Mouse (Mus musculus) embryo, embryonic 10.5 days (tissue): ENCODE measurements around the gene Atic.
A peak's percentile ranks its signal among the peaks of the same experiment; 100 is the strongest.

Experiments used
- DNase-seq: peaks from one replicate; pipeline ENCODE4 v3.0.0-alpha.2; 2015; ENCODE audit warnings: low spot score

Atic gene

DNA sequence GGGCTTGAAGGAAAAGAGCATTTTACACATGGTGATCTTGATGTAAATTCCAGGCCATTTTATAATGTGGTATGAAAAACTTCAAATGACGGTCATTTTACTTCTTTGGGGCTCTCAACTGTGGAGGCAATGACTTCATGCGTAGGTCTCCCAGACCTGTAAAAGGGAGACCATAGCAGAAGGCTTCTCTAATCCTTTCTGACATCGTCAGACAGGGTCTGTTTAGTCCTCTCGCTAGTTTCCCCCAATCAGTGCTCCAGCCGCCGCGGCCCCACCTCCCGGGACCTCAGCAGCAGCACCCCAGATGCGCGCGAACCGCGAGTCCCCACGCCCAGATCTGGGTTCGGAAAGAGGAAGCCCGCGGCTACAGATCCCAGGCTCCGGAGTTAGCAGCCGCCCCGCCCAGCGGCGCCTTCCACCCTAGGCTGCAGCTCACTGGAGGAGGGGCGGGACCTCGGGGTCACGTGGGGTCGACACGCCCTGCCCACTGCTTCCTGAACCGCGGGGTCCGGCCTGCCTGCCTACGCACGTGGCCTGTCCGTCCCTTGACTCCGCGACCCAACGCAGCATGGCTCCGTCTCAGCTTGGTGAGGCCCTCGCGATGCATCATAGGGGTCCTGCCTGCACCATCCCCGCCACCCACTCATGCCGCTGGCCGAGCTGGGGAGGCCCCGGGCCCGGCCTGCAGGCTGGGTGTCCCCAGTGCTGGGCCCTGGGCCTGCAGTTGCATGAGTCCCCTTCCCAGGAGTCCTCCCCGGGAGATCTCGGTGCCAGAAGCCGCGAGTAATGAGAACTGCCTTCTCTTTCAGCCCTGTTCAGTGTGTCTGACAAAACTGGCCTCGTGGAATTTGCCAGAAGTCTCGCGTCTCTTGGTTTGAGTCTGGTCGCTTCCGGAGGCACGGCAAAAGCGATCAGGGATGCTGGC is at the start of gene Atic:
Atic (plus strand) TSS at position 463 of the 925 bp plus-strand sequence.
- DNase-seq, result peak; percentile 95

DNA sequence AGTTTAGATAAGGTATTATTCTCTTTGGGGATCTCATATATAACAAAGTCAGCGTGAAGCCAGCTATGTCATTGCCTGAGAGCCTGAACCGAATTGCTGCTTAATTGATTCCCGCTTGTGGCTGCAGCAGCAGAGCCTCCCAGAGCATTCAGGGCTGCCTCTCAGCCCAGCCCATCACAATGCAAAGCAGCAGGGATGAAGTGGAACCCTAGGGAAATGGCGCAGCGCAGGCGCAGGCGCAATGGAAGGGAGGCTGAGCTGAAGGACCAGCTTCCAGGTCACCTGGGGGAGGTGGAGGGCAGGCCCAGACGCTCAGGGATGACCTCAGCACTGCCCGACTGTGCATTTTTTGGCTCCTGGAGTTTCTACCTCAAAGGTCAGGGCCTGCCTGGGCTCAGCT is 49.7 kb upstream of the Atic start:
- DNase-seq, result peak; percentile 76

DNA sequence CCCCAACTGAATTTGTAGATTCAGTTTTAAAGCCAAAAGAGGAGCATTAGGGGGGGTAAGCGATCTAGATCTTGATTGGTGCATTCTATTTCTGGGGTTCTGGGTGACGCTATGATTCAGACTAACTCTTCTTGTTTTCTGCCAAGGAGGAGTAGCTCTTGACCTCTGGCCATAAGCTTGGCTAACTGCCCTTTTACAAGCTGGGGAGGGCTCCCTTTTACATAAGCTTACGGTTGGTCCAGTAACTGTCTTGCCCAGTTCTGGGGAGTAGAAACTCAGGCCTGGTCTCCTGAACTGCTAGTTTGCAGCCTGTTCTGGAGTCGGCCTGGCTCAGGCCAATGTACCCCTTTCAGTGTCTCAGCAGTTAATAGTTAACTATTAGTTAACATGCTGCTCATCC is 41.9 kb upstream of the Atic start:
- DNase-seq, result no peak

DNA sequence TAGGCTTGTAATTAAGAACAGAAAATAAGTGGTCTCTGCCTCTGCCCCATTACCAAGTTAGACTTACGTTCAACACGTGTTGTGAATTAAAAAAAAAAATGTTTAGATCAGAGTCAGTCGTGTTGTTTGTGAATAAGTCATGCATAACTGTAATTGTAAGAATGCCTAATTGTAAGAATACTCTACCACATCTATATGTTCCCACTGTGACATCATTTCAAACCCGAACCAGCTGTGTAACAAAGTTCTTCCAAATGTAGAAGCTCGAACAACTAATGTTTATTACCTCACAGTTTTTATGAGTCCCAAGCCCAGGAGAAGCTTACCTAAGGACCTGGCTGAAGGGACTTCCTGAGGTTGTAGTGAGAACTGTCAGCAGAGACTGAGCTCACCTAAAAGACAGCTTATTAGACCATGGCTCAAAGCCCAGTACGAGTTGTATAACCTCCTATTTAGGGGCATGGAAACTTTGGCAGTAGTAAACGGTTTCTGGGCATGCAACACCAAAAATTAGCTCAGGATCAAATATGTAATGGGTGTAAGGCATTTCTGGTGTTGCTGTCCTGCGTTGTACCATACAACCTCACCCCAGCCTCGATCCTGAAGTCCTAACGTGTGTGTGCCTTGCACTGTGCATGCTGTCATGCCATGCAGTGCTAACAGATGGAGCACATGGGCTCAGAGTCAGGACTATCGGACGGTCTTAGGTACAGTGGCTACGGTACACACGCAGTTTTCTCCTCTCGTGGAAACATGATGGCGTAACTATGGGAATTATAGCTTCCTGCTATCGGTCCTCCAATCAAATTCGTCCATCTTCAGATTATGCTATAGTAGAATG is 27.9 kb upstream of the Atic start:
- DNase-seq, result no peak

DNA sequence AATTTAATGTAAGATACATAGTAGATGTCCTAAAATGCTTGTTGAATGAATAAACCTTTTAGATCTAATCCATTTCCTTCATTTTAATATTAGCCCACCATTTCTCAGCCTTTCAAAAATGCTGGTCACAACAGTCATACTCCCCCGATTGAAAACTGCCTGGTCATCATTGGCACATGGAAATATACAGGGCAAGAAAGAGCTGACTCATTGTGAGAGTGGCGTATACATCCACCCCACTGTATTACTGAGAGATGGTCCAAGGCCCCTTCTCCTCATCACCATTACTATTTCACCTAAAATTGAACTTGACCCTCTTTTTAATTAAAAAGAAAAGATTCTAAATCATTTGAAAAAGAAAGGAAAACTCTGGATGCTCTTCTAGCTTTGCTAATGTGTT is 26.2 kb upstream of the Atic start:
- DNase-seq, result no peak

DNA sequence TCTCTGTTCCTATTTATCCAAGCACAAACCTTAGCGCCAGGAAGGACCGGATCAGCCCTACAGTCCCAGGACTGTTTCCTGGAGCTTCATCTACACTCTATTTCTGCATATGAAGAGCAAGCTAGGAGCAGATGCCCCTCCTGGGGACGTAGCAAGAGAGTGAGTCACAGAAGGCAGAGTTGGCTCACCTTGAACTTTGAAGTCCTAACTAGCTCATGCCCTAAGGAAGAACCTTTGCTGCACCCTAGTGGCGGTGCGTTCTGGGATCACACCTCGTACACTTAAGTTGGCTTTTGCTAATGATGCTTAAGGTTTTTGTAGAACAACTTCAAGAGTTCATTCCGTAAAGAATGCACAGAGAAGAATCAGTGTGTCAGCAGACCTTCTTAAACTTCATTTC is 25.3 kb upstream of the Atic start:
- peak; percentile 77 for DNase-seq

DNA sequence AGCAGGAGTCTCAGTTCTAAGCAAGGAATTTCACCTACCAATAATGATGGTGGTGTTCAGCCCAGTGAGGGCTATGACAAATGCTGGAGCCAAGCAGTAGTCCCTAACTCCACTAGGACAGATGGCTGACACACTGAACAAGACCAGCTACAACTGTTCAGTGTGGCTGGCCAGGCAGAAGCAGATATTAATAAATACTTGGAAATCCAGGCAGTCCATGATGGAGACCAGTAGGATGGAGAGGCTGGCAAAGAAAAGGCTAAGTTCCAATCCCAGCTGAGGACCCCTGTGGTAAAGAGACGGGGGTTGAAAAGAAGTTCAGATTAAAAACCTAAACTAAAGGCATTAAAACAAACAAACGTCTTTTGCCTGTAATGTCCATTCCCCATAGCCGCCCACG is 17.3 kb upstream of the Atic start:
- no peak for DNase-seq

DNA sequence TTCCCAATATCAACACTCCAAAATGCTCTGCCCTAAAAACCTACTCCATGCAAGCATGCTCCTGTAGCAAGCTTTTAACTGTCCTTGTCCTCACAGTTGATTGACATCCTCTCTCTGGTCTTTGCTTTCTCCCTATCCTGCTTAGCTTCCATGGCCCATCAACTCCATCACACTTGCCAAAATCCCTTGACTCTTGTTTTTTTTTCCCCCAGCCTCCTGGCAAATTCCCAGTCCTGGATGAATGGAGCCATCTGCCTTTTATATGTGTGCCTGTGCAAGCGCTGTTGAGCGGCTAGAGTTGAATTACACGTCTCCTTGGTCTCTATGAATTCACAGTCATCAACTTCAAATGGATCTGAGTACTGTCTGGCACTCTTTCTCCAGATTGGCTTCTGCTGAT is 16.5 kb upstream of the Atic start:
- DNase-seq, result no peak

DNA sequence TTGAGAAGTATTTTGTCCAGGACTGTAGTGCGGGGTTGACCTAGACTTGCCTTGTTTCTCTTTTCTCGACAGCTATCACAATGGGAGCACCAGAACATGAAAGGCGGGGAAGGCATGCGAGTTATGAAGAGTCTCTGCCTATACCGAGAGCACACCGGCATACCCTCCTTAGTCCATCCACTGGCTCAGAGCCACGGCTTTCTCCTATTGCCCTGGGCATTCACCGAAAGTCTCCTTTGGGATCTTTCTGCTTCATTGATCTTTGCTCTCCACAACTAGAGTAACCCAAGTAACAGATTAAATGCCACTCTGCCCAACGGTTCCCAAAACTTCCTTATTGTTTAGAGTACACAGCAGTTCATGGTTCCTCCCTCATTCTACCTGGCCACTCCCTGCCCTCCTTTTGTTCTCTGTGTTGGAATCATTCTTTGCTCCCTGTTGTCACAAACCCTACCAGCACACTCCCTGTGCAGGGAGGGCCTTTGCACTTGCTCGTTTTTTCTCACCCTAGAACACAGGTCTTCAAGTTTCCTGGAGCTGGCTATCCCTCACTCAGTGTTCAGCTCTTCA is 6.2 kb upstream of the Atic start:
- DNase-seq, result no peak

DNA sequence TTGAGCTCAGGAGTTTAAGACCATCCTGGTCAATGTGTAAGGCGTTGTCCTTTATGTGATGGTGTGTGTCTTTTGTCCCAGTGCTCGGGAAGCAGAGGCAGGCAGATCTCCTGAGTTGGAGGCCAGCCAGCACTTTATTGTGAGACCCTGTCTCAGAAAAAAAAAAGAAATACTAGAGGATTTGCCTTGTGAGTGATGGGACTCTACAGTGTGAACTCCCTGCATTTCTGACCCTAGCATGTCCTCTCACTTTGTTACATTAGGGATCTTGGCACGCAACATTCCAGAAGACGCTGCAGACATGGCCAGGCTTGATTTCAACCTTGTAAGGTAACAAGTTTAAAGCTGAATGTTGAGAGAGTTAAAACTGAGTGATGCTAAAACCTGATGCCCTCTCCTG is 3.7 kb downstream of the Atic start:
- DNase-seq, result no peak

DNA sequence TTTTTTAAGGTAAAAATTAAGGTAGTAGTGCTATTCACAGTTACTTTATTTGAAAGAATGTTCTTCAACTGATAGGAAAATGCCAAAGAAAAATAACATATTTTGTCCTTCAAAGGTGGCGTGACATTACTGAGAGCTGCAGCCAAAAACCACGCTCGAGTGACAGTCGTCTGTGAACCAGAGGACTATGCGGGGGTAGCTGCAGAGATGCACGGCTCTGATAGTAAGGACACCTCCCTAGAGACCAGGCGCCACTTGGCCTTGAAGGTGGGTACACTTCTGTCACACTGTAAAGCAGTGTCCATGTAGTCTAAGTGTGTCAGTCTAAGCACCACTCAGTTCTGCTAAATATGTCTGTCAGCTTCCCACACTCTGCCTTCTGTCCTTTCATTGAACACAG is 7.3 kb downstream of the Atic start:
- no peak for DNase-seq

DNA sequence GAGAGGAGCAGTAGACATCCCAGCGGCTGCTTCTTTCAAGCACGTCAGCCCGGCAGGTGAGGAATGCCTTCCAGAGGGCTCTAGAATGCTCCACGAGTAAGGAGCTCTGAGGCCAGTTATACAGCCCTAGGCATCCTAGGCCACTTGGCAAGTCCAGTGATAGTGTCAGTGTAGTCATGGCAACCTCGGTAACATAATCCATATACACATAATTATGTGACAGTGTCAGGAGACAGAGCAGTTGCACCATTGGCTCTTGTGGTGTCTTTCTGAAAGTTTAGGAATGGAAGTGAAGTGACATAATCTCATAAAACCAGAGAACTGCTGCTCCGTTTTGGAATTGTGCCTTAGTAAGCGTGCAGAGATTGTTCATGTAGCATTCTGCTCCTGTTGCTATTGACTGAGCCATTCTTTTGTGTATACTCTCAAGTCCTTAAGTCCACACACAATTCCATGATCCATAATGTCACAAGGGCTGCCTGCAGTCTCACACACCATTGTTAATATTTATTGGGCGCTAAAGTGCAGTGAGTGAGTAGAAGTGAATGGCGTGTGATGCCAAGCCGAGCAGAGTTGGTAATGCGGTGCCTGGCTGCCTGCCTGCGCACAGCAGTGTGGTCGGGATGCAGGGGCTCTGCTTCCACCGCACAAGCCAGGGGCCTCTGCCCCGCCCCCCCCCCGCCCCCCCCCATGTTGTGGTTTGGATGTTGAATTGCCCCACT is 11.1 kb downstream of the Atic start:
- DNase-seq, result no peak

DNA sequence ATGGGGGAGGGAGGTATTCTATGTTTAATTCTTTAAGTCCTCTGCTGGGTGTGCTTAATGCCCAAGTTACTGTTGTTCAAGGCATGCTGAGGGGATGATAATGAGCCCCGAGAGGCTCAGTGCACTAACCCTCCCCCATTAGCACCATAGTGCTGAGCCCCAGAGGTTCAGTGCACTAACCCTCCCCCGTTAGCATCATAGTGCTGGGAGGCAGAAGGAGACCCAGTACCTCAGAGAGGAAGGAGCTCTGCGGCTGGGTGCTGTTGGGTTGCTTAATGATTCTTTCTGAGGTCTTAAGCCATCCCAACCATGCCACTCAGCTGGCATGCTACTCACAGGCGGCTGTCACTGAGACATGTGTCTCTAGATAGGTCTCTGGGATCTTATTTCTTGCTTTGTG is 13.2 kb downstream of the Atic start:
- no peak for DNase-seq

DNA sequence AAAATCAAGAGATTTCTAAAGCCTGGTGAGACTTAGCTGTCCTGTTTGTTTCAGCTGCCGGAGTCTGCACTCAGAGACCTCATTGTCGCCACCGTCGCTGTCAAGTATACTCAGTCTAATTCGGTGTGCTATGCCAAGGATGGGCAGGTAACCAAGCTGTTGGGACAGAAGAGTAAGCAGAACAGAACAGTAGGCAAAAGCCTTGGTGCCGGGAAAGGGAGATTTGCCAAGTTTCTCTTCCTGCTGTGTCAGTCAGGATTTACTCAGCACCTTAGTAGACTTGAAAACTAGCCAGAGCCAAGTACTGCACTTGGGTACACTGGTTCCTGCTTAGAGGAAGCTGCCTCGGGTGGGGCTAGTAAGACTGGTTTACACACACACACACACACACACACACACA is 19.0 kb downstream of the Atic start:
- DNase-seq, result no peak

DNA sequence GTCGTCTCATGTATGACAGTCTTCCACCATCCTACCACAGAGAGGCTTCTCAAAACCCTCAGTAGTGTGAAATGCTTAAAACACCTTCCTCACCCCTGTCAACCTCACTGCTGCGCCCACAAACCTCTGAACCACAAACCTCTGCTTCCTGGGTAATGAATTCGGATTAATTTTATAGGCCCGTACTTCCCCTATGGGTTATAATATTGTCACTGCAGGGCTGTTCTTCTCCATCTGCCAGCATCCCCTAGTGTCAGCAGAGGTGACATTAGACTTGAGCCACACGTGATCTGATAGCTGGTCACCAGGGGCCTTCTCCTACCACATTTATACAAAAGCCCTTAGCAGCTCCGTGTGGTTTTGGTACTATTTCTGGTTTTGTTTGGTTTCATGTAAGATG is 19.9 kb downstream of the Atic start:
- DNase-seq, result no peak

DNA sequence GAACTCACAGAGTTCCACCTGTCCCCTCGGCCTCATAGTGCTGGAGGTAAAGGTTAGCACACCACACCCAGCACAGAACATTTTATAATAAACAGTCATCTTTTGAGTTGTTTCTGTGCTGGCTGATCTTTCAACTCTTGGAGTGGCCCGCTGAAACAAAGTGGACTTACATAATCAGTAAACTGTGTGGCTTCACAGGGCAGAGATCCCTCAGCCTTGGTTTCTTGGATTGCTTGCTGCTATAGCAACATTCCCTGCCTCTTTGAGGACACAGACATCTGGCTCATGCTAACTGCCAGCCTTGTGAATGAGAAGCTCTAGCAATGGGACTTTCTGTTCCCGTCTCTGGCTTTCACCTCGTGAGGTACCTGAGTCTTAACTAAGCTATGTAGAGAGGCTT is 22.6 kb downstream of the Atic start:
- DNase-seq, result no peak

DNA sequence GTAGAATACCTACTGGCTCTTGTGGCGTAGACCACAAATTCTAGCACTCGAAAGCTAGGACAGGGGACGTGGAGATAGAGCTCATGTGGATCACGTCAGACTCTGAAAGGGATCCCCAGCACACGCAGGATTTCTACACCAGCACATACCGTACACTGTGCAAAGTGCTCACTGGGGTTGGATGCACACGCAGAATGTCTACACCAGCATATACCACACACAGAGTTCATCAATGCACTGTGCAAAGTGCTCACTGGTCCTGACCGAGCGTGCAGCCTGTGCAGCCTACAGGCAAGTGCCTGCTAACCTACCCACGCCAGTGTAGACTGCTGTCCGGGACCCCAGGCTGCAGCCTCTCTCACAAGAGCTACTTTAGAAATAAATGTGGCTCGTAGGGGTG is 23.5 kb downstream of the Atic start:
- no peak for DNase-seq

DNA sequence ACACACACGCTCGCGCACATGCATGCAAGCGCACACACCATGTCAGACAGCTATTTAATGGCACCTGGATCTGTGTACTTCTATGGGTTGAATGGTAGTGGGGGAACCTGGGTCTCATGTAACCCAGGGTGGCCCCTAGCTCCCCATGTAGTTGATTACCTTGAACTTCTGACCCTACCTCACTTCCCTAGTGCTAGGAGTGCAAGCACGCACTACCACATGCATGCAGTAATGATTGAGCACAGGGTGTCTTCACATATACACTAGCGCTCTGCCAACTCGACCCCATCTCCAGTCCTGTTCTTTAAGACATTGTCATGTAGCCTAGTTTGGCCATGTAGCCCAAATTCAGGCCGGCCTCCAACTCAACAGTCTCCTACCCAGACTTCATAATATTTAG is 26.4 kb downstream of the Atic start:
- DNase-seq, result no peak

DNA sequence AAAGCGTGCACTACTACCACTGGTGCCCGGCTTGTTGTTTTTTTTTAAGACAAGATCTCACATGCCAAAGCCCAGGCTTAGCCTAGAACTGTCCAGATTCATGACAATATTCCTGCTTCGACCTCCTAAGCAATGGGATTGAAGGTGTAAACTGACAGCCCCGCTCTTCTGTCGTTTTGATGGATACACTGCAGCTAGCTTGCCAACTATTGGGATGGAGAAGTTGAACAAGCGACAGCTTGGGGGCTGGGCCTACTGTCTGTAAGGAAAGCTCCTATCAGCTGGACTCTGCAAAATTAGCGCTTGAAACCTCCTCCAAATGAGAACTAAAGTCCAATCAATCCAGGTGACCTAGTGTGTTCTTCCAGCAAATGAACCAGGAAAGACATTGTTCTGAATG is 26.9 kb downstream of the Atic start:
- no peak for DNase-seq

DNA sequence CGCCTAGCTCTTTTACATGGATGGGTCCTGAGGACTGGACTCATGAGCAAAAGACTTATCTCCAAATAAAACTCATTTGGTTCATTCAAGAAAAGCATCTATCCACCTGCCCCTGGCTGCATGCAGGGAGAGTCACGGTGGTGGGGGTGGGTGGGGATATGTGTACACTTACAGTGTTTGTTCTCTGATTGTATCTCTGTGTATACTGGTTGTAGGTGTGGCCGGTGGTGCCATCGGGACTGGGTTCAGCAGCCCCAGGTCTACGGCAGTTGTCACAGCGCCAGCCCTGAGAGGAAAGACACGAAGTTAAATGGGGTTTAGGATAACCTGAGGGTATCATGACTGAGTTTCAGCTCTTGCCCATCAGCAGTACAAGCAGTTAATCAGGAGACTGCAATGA is 29.7 kb downstream of the Atic start:
- no peak for DNase-seq

DNA sequence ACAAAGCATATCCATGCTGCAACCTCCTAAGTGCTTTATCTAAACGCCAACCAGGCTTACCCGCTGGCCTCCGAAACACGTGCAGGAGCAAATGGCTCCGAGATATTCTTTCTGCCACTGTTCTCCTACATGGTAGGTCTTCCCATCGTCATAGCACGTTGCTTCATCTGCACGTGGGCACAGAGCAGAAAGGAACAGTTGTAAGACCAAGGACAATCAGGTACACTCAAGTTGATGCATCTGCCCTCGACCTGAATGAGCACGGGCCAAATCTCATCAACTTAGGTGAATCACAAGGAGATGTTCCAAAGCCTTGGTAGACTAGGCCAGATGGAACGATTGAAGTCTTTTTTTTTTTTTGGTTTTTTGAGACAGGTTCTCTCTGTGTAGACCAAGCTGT is 33.1 kb downstream of the Atic start:
- DNase-seq, result no peak

DNA sequence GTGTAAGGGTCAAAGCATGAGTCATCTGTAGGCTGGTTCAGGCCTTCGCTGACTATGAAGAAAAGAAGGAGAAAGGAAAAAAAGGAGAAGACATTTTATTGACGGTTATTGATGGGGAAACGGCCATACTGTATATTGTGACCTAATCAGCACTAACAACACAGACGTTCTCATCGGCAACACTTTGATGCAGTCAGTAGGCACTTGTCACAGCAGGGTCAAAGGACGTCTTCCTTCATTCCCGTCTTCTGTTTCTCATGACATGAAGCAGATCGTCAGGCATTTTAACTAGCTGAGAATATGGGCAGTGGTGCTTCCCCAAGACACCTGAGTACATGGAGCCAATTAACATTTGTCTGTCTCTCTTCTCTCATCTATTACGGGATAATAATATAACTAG is 36.2 kb downstream of the Atic start:
- DNase-seq, result no peak
